Mouse (Mus musculus) ES-E14 (cell line): ENCODE data around the gene Sertad1.

Experiments
- CHD2 ChIP-seq: IDR thresholded peaks from 2 replicates; pipeline ENCODE4 v1.6.1; 2014; ENCODE audit warnings: mild to moderate bottlenecking, low read depth, low read length, inconsistent platforms
- ZC3H11A ChIP-seq: IDR thresholded peaks from 2 replicates; pipeline ENCODE4 v1.6.1; 2012; ENCODE audit warnings: low read depth, mild to moderate bottlenecking, inconsistent platforms, low read length, borderline replicate concordance
- ZNF384 ChIP-seq: IDR thresholded peaks from 2 replicates; pipeline ENCODE4 v1.6.1; 2012; ENCODE audit warnings: low read depth, low read length, inconsistent platforms

- TF ChIP-seq CHD2 (no peak; the same call in 1 of the 2 replicates), ZNF384 (no peak), ZC3H11A (no peak)
These were observed 33.9 kb downstream of the Sertad1 start for GRCm38 (mm10) chr7:27520599-27520998.
